Mouse (Mus musculus): Measurements from ENCODE around the gene D630045J12Rik.
A peak's percentile ranks its signal among the peaks of the same experiment; 100 is the strongest.

The D630045J12Rik gene

GRCm38 (mm10) chr6:38253736-38254641, at the start of gene D630045J12Rik:
Gene D630045J12Rik (minus strand): TSS chr6:38254009.
- DNase-seq (ENCODE audit: low spot score in 2 of 2): peak; percentile 21 to 40

DNA sequence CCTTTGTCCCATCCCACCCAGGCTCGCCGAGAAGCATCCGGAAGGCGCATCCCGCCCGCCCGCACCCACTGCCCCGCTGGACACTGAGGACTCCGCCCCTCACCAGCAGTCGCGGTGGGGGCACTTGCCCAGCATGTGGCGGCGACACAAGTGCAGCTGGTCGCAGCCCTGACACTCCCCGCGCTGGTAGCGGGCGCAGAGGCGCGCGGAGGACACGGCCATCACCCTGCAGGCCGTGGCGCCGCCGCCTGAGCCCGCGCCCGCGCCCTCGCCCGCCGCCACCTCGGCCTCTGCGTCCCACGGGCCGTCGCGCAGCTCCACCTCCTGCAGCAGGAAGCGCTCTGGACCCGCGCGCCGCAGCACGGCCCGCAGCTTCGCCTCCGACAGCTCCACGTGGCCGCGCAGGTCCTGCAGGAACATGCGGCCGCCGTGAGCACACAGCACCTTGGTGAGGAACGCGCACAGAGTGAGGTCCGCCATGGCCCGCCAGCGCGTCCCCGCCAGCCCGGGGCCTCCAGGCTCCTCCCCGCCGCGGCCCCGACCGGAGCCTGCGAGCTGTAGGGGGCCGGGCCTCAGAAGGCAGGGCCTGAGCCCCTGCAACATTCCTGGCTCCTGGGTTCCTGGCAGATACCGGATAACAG, 45.1 kb upstream of the D630045J12Rik start, which contains the start of gene Zc3hav1l:
Gene Zc3hav1l (minus strand): TSS at position 499 of the 641 bp plus-strand sequence.
- peak in 1 of 2 experiments; percentile 36 for DNase-seq (ENCODE audit: low spot score in 2 of 2)

- no peak for DNase-seq (ENCODE audit: low spot score in 2 of 2)
These were observed 44.4 kb upstream of the D630045J12Rik start for GRCm38 (mm10) chr6:38298246-38298635.

DNA sequence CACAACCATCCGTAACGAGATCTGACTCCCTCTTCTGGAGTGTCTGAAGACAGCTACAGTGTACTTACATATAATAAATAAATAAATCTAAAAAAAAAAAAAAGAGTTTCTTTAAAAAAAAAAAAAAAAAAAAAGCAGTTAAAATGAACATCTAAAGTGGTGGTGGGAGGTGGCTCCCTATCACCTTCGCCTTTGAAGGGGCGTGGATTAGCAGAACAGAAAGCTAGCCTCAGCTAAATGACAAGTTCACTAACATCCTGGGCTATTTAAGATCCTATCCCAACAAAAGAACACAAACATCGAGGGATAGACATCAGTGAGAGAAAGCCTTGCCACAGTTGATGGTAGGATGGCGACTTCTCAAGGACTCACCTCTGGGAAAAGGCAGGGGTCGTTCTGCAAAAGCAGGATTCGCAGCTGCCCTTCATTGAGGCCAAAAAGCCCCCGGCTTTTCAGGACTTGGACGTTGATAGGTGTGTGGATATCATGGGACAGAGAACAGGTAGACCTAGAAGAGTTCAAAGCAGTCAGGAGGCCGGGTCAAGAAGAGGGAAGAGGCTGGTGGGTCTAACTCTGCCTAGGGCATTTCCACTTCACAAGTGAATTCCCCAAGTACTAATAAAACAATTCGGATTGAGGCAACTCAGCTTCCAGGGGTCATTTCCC, 43.9 kb upstream of the D630045J12Rik start:
- DNase-seq (ENCODE audit: low spot score in 2 of 2): no peak

GRCm38 (mm10) chr6:38293708-38294107, 39.9 kb upstream of the D630045J12Rik start:
- DNase-seq (ENCODE audit: low spot score in 2 of 2): no peak

DNA sequence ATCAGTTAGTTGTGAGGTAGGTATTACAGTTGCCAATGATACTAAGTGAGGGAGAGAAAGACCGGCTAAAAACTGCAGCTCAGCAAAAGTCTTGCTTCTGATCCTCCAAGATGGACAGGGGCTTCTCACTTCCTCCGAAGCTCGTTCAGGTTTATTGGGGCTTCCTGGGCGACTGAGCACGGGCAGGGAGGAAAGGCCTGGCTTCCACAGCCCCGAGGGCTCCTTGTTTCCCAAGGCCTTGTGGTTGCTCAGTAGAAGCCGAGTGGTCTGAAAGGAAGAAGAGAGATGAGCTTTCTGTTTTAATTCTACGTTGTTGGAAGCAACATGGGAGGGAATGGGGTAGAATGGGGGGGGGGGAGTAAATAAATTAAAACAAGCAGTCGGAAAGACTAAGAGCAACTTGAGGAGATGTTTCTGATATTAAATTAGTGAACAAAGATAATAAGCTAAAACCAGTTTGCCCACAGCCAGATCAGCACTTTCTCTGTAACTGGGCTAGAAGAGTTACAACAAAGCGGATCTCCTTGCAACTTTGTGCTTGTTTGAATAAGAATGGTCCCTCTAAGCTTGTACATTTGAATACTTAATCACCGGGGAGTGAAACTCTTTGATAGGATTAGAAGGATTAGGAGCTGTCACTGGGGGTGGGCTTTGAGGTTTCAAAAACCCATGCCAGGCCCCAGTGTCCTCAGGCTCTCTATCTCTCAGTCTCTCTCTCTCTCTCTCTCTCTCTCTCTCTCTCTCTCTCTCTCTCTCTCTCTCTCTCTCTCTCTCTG, 39.2 kb upstream of the D630045J12Rik start:
- DNase-seq (ENCODE audit: low spot score in 2 of 2): no peak

- DNase-seq (ENCODE audit: low spot score in 2 of 2): no peak
These were observed 30.6 kb upstream of the D630045J12Rik start for GRCm38 (mm10) chr6:38284422-38284821.

GRCm38 (mm10) chr6:38264466-38264865, 10.7 kb upstream of the D630045J12Rik start:
- no peak for DNase-seq (ENCODE audit: low spot score in 2 of 2)

DNA sequence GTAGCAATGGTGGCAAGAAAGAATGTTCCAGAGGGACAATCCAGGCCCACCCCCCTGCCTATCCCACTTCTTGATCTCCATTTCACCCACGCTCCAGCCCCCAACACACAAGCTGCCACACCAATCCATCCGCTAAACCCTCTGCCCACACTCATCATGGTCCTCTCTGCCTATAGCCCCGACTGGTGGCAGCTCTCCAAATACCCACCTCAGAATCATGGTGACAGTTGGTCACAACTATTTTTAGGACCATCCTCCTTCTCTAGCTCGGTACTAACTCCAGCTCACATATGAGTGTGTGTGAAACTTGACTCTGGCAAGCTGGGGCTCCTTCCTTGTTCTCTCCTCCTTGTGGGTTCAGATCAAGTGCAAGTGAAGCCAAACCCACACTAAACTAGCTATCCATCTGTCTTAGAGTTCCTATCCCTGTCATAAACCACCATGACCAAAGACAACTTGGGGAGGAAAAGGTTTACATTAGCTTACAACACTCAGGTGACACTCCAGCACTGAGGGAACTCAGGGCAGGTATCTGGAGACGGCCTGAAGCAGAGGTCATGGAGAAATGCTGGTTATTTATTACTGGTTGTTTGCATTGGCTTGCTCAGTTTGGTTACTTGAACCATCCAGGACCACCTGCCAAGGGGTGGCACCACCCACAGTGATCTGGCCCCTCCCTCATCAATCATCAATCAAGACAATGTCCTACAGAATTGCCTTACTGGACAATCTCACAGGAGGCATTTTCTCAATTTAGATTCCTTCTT, 9.8 kb upstream of the D630045J12Rik start:
- no peak for DNase-seq (ENCODE audit: low spot score in 2 of 2)

GRCm38 (mm10) chr6:38261877-38262276, 8.1 kb upstream of the D630045J12Rik start:
- DNase-seq (ENCODE audit: low spot score in 2 of 2): no peak

- DNase-seq (ENCODE audit: low spot score in 2 of 2): no peak
These were observed 3.7 kb upstream of the D630045J12Rik start for GRCm38 (mm10) chr6:38257506-38257905.

GRCm38 (mm10) chr6:38256793-38257192, 3.0 kb upstream of the D630045J12Rik start:
- no peak for DNase-seq (ENCODE audit: low spot score in 2 of 2)

DNA sequence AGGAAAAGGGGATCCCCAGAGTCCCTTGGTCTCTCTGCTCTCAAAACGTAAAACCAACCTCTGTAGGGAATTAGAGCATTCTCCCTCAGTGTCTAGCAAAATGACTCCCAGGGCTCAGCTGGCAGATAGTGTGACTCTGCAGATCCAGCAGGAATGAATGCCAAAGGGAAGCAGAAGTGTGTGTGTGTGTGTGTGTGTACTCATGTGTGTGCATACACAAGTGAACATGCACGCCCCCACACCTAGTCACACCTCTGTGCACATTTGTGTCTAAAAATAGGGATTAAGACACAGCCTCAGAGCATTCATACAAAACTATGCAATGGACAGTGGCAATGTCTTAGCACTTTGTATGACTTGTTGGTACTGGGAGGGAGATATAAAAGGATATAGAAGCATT, 2.0 kb upstream of the D630045J12Rik start:
- no peak for DNase-seq (ENCODE audit: low spot score in 2 of 2)

DNA sequence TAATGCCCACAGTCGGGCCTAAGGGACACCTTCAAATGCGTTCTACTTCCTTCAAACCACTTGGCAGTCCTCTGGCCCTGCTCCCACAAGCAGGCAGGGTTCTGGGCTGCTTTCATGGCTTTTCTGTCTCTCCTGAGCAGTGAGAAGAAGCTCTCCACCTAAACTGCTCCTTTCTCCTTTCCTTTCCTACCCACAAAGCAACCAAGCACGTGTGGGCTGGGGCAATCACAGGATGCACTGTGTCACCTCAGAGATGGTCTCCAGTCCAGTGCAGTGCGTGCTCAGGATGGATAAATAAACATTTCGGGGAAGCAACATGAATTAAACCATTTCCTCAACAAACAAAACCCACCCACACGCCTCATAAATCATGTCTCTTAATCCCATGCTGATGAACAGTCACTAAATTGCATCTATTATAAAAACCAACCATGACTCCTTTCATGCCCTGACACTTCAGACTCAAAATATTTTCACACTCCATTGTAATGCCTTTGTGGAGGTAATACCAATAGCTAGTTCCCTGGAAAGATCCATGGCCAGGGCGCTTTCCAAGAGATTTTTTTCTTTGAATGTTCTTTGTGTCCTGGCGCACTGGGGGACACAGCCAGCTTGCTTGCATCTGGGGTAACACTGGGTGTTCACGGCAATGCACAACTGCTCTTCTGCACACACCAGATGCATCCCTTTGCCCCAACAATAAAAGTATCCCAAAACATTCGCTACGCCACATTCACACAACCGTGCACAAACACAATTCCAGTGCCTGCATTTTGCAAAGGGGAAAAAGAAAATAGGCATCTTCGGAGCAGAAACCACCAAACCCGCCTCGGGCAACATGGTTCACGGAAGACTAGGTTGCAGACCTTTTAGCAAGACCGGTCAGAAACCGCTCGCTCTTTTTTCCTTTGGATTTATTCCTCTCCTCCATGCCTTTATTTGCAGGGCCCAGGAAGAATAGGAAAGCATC, 758 bp downstream of the D630045J12Rik start:
- no peak for DNase-seq (ENCODE audit: low spot score in 2 of 2)

GRCm38 (mm10) chr6:38252139-38252538, 1.7 kb downstream of the D630045J12Rik start:
- no peak for DNase-seq (ENCODE audit: low spot score in 2 of 2)

GRCm38 (mm10) chr6:38251464-38251863, 2.3 kb downstream of the D630045J12Rik start:
- DNase-seq (ENCODE audit: low spot score in 2 of 2): no peak

DNA sequence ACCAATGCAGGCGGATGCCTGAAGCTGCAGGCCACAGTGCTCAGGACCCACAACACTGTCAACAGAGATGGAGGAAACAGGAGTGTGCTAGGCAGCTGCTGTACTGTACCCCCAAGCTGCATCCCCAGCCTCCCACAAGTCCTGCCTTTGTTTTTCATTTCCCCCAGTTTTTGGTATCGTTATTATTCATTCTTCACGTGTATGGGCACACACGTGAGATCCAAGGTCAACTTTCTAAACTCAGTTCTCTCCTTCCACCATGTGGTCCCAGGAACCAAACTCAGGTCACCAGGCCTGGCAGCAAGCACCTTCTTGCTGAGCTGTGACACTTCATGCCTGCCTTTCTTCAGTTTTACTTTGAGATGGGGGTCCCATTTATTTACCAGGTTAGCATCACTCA, 6.4 kb downstream of the D630045J12Rik start:
- no peak for DNase-seq (ENCODE audit: low spot score in 2 of 2)

DNA sequence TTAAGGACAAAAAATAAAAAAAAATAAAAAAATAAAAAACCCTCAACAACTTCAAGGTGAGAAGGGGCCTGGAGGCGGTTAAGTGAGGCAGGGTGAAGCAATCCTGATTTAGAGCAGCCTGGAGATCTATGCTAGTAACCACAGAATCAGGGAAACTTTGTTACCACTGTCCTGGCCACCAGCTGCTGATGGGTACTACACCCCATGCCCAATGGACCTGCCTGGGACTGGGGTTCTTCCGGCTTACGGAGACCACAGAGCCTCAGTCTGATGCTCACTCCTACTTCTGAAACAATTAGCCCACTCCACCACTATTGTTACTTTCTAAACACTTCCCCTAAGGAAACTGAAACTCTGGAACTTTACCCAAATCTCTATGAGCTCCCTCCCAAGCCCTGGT, 9.0 kb downstream of the D630045J12Rik start:
- no peak for DNase-seq (ENCODE audit: low spot score in 2 of 2)

DNA sequence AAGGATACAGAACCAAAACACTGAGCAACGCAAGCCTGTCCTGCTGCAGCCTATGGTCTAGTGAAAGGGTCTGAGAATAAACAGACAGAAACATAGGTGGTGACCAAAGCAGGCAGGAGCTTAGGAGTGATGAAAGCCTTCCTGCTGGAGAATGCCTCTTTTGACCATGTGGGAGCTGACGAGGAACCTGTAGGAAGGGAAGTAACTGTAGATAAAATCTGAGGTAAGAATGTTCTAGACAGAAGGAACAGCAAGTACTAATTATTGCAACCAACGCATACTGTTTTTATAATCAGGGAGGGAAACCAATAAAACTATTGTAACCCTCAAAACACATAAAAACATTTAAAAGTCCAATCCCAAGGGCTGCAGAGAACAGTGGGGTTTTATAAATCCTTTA, 9.6 kb downstream of the D630045J12Rik start:
- no peak for DNase-seq (ENCODE audit: low spot score in 2 of 2)

DNA sequence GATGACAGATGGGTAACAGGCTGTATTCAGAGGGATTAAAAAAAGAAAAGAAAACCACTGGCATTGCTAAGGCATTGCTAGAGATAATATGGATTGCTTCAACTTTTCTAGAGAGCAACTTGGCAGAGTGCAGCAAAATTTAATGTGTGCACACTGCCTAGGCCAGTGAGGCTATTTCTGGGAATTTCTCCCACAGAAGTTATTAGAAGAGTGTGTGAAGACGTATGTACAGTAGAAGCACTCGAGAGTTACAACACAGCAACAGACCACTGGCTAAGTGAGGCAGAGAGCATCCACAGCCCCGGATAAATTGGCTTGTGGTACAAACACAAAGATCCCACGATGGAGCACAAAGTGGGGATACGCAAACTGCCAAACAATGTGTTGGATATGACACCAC, 11.0 kb downstream of the D630045J12Rik start:
- DNase-seq (ENCODE audit: low spot score in 2 of 2): no peak

Measured in spleen, postnatal 14 days (tissue).